Mouse (Mus musculus) midbrain, embryonic 14.5 days (tissue): ENCODE data around the gene Sergef. TPM values are rescaled to one million over a fixed set of nuclear protein-coding genes. Genes with fewer than 3 reads are reported as not detected.

ENCODE experiments used
- polyA plus RNA-seq: library from polyadenylated mRNA; unstranded; fragments of >200 nt; fragmentation: Nextera tagmentation; extraction: Ambion mirVana; gene quantifications from 2 replicates; pipeline ENCODE4 v1.2.1, GENCODE M21; 2014

The Sergef gene
- polyA plus RNA-seq, 1 experiment from 2014 or later, result 31.1 TPM

Other genes starting within 250 kb of the Sergef start
- gene Kcnc1, start 243.3 kb downstream of the Sergef start, polyA plus RNA-seq, result 13.9 and 15.4 TPM in 2 replicates
- gene Tph1, start 32.7 kb upstream of the Sergef start, polyA plus RNA-seq, result 0.28 and 0.32 TPM in 2 replicates
- 13.4 and 19.5 TPM in 2 replicates for gene Saal1, start 70.9 kb upstream of the Sergef start, polyA plus RNA-seq
- gene Saa3, start 75.9 kb upstream of the Sergef start, polyA plus RNA-seq, result not detected in 2 replicates
- gene Saa4, start 92.8 kb upstream of the Sergef start, polyA plus RNA-seq, result not detected in 2 replicates
- not detected in 2 replicates for gene Saa1, start 103.2 kb upstream of the Sergef start, polyA plus RNA-seq
- not detected in 2 replicates for gene Saa2, start 112.0 kb upstream of the Sergef start, polyA plus RNA-seq
- 11.3 and 13.8 TPM in 2 replicates for gene Hps5, start 156.3 kb upstream of the Sergef start, polyA plus RNA-seq
- gene Gtf2h1, start 156.3 kb upstream of the Sergef start, polyA plus RNA-seq, result 38.1 and 47.2 TPM in 2 replicates
- gene Ldha, start 201.7 kb upstream of the Sergef start, polyA plus RNA-seq, result 423 and 442 TPM in 2 replicates
- 0.20 and 0.50 TPM in 2 replicates for gene Ldhc, start 221.4 kb upstream of the Sergef start, polyA plus RNA-seq